Mouse (Mus musculus): ENCODE results near the gene Sp9.

Gene Sp9

GRCm38 (mm10) chr2:73271459-73272161 lies at the start of gene Sp9:
Gene Sp9, plus strand, starts transcription at chr2:73271925.
- no peak for DNase-seq

- no peak for DNase-seq
Measured at GRCm38 (mm10) chr2:73231081-73231480, 40.6 kb upstream of the Sp9 start.

GRCm38 (mm10) chr2:73241299-73241698 lies 30.4 kb upstream of the Sp9 start:
- DNase-seq: no peak

GRCm38 (mm10) chr2:73248701-73249100 lies 23.0 kb upstream of the Sp9 start:
- no peak for DNase-seq

GRCm38 (mm10) chr2:73263172-73263765 lies 8.5 kb upstream of the Sp9 start:
- DNase-seq: no peak

GRCm38 (mm10) chr2:73263794-73264610 lies 7.7 kb upstream of the Sp9 start:
- no peak for DNase-seq

- DNase-seq: no peak
Measured at GRCm38 (mm10) chr2:73264611-73265195, 7.0 kb upstream of the Sp9 start.

- no peak for DNase-seq
Measured at GRCm38 (mm10) chr2:73266011-73266410, 5.7 kb upstream of the Sp9 start.

- DNase-seq: no peak
Measured at GRCm38 (mm10) chr2:73266623-73267022, 5.1 kb upstream of the Sp9 start.

- no peak for DNase-seq
Measured at GRCm38 (mm10) chr2:73267231-73267630, 4.5 kb upstream of the Sp9 start.

GRCm38 (mm10) chr2:73267818-73268217 lies 3.9 kb upstream of the Sp9 start:
- no peak for DNase-seq

GRCm38 (mm10) chr2:73268281-73268680 lies 3.4 kb upstream of the Sp9 start:
- DNase-seq: no peak

- no peak for DNase-seq
Measured at GRCm38 (mm10) chr2:73268836-73269395, 2.8 kb upstream of the Sp9 start.

- DNase-seq: no peak
Measured at GRCm38 (mm10) chr2:73269666-73270065, 2.1 kb upstream of the Sp9 start.

GRCm38 (mm10) chr2:73270071-73270592 lies 1.6 kb upstream of the Sp9 start:
- DNase-seq: no peak

GRCm38 (mm10) chr2:73270593-73271458 lies 899 bp upstream of the Sp9 start:
- DNase-seq: no peak

- peak; percentile 11 for DNase-seq
Measured at GRCm38 (mm10) chr2:73272351-73273248, 875 bp downstream of the Sp9 start.

GRCm38 (mm10) chr2:73273249-73274118 lies 1.8 kb downstream of the Sp9 start:
- peak; percentile 18 for DNase-seq

- peak; percentile 14 for DNase-seq
Measured at GRCm38 (mm10) chr2:73274119-73274920, 2.6 kb downstream of the Sp9 start.
